Mouse (Mus musculus): ENCODE data around the gene Lrrc55.

The Lrrc55 gene

GRCm38 (mm10) chr2:85168327-85168726, 28.7 kb downstream of the Lrrc55 start:
- no peak for DNase-seq (ENCODE audit: low spot score)

DNA sequence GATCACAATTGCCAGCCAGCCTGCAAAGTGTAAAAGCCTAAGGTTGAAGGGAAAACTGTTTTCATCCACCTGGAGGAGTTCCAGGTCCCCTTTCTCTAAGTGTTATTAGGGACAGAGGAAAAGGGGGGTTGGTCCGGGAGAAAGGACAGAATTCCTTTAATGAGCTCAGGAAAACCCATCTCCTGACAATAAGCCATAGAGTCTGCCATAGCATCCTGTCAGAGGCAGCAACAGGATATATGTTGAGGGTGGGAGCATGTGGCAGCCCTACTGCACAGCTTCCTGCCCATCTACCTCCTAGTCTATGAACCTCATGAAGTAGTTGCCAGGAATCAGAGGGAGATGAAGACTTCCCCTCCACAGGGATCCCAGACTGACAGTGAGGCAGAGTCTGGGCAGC, 29.4 kb downstream of the Lrrc55 start:
- DNase-seq (ENCODE audit: low spot score): no peak

GRCm38 (mm10) chr2:85163311-85164047, 33.5 kb downstream of the Lrrc55 start:
- DNase-seq (ENCODE audit: low spot score): no peak

DNA sequence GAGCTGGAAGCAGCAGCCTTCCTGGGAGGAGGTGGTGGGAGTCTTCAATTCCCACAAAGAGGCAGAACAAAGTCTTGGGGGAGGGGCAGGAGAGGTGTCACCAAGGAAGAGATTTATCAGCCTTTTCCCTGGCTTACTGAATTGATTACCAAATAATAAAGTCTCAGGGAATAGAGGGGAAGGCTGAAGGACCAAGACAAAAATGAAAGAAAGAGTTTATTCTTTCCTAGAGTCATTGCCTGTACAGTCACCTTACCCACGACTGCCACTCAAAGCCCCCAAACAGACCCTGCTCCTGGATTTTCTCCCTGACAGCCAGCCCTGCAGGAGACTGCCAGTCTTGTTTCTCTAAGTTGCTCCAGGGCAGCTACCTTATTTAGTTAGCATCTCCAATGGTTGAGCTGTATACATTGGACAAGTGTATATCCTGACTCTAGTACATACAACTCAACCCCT, 35.3 kb downstream of the Lrrc55 start:
- no peak for DNase-seq (ENCODE audit: low spot score)

GRCm38 (mm10) chr2:85160901-85161637, 35.9 kb downstream of the Lrrc55 start:
- no peak for DNase-seq (ENCODE audit: low spot score)

DNA sequence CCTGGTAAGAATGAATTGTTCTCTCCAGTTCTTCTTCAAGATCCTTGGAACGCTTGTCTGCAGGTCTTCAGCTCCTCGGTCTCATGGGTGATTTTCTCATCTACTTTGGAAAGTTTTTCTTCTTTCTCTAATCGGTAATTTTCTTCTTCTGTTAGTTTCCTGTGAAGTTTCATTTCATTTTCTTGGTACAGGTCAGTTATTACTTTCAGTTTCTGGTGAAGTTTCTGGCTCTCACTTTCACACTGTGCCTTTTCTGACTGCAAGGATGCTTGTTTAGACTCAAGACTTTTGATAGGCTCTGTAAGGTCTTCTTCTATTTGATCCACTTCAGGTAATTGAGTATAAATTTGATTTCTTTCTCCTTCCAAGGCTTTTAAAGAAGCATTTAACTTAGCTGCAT, 39.6 kb downstream of the Lrrc55 start:
- DNase-seq (ENCODE audit: low spot score): no peak

- no peak for DNase-seq (ENCODE audit: low spot score)
These were observed 40.9 kb downstream of the Lrrc55 start for GRCm38 (mm10) chr2:85156136-85156535.

DNA sequence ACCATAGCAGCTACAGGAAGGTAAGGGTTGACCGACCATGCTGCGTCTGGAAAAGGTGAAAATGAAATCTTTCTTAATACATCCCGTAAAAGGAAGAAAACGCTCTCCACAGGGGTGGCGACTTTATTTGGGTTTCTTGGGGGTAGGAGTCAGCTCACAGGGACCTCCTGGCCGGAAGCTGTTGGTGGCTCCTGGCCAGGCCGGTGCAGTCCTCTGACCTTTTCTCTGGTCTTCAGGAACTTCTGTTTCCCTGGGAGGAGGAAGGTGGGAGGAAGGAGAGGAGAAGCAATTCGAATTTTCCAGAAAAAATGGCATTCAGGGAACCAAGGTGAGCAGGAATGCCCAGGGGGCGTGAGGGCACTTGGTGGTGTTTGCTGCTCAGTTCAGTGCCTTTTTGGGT, 41.7 kb downstream of the Lrrc55 start:
- DNase-seq (ENCODE audit: low spot score): no peak

DNA sequence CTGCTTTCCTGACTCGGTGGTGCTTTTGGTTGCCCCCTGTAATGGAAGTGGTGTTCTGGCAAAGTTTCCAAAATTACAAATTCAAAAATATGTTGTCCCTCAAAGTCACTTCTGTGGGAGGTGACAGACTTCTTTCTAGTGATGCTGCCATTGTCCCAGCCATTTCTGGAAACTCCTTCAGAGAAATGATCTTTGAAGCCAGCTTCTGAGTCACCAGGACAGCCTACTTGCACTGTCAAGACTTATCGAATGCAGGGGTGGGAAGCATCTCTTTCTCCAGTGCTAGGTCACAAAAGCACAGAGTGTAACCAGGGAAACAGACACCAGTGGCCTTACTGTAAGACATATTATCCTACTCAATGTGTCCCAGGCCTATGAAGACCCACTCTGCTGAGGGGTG, 45.8 kb downstream of the Lrrc55 start:
- no peak for DNase-seq (ENCODE audit: low spot score)

DNA sequence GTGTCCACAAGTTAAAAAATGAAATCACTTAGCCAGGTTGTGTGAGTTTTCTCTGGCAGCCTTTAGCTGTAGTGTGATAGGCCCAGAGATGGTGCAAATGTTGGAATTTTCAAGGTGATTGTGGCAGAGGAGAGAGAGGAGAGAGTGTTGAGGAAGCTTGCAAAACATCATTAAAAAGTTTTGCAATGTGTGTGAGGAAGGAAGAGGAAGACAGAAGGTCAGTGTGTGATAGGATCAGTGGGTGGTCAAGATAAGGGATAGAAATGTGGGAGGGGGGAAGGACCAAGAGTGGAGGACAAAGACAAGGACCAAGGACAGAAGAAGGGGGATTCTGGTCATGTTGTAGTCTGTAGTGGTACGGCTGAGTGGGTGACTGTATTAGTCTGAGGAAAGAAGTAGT, 46.6 kb downstream of the Lrrc55 start:
- DNase-seq (ENCODE audit: low spot score): no peak

DNA sequence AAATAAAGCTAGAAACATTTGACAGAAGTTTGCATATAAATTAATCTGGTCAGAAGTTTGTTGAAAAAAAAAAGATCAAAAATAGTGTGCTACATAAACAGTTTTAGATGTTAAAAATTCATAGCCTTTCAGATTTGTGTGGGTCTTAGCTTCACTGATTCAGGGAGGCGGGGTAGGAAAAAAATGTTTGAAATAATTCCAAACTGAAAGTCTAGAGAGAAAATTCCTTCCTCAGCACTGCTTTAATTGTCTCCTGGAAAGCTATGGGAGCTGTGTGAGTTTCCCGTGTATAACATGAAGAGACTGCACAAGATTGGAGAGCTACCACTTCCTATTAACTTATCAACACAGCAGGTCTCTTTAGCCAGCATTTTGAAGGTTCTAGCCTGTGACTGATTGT, 49.5 kb downstream of the Lrrc55 start:
- DNase-seq (ENCODE audit: low spot score): no peak

DNA sequence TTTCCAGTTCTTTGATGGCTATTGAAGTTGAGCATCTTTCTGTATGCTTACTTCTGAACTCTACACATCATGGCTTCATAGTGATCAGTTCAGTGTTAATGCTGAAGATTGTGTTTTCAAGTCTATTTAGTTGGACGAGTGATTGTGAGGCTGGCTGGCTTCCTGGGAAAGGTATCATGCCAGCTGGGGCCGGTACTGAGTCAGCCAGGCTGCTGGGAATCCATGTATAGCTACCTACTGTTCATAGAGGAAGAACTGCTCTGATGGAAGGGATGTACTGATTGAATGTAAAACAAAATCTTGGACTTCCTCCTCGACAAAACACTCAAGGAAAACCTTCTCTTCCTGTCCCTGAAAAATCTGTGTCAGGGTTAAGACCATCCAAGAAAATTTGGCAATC, 51.7 kb downstream of the Lrrc55 start:
- no peak for DNase-seq (ENCODE audit: low spot score)

DNA sequence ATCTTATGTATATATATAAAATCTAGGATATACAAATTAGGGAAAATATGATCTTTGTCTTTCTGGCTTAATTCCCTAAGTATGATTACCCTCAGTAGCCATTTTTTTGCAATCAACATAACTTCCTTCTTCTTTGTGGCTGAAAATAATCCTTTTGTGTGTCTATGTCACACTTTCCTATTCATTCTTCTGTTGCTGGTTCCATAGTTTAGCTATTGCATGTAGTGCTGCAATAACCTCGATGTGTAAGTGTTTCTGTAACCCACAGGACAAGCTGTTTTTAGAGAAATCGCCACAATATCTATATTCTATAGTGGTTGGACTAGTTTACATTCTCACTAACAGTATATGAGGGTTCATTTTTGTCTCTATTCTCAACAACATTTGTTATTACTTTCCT, 52.1 kb downstream of the Lrrc55 start:
- no peak for DNase-seq (ENCODE audit: low spot score)

DNA sequence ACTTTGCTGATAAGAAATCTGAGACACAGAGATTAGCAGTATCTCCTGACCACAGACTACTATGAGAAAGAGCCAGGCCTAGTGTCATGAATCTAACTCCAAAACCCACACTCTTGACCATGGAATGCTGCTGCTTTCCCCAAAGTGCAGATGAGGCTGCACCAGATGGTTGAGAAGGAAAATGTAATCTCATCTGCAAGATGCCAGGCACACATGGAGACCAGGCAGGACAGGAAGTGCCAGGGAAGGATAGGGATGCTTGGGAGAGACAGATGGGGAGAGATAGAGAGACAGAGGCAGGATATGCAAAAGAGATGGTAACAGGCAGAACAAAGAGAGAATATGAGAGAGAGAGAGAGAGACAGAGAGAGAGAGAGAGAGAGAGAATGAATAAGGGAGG, 56.2 kb downstream of the Lrrc55 start:
- DNase-seq (ENCODE audit: low spot score): no peak

DNA sequence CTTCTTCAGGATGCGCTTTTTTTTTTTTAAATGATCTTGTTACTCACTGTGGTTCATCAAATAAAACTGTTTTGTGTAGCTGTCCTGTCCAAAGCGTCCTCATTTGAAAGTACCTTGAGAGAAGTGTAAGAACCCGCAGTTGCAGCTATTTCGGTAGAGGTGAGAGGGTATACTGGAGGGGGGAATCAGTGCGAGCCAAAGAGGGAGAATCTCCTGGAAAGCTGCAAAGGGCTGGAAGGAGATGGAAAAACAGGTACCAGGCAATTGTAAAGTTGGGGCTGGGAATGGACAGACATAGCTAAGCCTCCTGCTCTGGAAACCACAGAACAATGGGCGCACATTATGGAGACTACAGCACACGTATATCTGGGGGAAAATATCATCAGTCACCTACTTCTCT, 57.2 kb downstream of the Lrrc55 start:
- DNase-seq (ENCODE audit: low spot score): no peak

- DNase-seq (ENCODE audit: low spot score): no peak
These were observed 57.6 kb downstream of the Lrrc55 start for GRCm38 (mm10) chr2:85139393-85139792.

- DNase-seq (ENCODE audit: low spot score): no peak
These were observed 58.9 kb downstream of the Lrrc55 start for GRCm38 (mm10) chr2:85138143-85138542.

DNA sequence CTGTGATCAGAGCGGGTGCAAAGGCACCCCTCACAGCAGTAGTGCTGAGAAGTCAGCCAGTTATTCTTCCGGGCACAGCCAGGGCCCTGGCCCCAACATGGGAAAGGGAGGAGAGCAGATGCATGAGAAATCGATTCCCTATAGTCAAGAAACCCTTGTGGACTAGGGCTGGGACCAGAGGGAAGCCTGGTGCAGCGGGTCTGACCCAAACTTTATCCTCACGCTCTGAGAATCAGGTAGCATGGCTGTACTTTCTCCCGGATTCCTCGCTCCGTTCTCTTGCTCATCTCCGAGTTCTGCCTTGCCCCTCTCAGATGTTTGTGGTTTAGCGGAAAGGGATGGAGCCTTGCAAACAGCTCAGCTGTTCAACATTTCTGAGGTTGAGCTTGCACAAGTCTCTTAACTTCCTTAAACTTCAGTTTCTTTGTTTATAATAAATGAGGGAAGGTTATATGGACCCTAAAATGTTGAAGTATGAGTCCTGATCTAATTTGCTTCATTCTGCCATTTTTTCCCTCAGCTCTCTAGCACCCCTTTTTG, 59.3 kb downstream of the Lrrc55 start:
- DNase-seq (ENCODE audit: low spot score): no peak

DNA sequence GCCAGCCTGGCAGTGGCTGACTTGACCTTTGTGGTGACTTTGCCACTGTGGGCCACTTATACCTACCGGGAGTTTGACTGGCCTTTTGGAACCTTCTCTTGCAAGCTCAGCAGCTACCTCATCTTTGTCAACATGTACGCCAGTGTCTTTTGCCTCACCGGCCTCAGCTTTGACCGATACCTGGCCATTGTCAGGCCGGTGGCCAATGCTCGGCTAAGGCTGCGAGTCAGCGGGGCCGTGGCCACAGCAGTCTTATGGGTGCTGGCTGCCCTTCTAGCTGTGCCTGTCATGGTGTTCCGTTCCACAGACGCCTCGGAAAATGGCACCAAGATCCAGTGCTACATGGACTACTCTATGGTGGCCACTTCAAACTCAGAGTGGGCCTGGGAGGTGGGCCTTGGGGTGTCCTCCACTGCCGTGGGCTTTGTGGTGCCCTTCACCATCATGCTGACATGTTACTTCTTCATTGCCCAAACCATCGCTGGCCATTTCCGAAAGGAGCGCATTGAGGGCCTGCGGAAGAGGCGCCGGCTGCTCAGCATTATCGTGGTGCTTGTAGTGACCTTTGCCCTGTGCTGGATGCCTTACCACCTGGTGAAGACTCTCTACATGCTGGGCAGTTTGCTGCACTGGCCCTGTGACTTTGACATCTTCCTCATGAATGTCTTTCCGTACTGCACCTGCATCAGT, 60.0 kb downstream of the Lrrc55 start:
- no peak for DNase-seq (ENCODE audit: low spot score)

GRCm38 (mm10) chr2:85136089-85136488, 60.9 kb downstream of the Lrrc55 start, which contains the start of gene Aplnr:
Aplnr (plus strand) TSS chr2:85136225.
- no peak for DNase-seq (ENCODE audit: low spot score)

DNA sequence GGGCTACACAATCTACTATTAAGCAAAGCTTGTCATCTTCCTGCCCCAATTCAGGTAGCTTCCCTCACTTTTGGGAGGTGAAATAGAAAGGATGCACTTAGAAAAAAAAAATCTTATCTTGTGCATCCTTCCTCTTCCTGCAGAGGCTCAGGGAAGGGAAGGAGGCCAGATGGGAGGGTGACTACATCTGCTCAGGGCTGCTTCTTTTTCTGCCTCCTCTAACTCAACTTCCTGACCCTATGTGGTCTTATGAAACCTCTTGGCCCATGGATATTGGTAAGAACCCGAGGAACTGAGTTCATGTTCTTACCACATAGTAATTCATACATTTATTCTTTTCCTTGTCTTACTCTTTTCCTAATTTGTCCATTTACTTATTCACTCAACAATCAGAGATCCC, 61.9 kb downstream of the Lrrc55 start:
- no peak for DNase-seq (ENCODE audit: low spot score)

DNA sequence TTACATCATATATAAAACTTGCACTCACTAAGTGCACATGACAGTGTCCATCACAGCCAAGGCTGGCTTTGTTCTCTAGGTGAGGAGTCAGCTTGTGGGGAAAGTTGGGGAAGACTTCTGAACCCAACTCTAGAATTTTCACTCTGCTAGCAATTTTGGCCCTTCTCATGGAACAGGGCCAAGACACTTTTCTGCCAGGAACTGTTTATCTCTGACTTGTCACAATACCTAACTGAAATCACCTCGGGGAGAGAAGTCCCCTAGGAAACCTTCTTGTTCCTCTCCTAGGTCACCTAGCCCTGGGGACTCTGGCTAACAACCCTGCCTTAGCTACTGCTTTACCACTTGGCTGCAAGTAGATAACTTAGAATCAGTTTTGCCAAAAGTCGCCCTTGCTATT, 64.8 kb downstream of the Lrrc55 start:
- no peak for DNase-seq (ENCODE audit: low spot score)

DNA sequence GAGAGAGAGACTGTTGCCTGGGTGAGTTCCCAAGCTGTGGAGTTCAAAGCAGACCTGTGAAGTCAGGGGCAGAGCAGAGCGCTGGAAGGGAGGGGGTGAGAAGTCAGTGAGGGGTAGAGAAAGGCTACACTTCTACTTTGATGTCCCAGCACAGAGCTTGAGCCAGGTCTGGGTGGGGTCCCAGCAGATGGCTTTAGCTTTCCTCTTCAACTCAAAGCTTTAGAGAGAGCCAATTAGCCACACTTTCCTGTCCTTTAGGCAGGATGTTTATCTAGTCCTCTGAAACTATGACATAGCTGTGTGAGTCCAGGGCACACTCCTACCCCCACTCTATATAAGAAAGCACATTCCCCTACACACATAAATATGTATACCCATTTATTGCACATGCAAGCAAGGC, 65.3 kb downstream of the Lrrc55 start:
- no peak for DNase-seq (ENCODE audit: low spot score)
